Mouse (Mus musculus) neutrophil, adult 5-6 weeks (primary cell): Measurements from ENCODE around the gene Stab2. TPM values are rescaled to one million over a fixed set of nuclear protein-coding genes. Genes with fewer than 3 reads are reported as not detected.

Experiments
- ATAC-seq: fragments of 151-379, 151-347 bp; 2 replicates; pipeline ENCODE4 v1.8.0; 2017; ENCODE audit warnings: mild to moderate bottlenecking, moderate TSS enrichment; ENCODE audit not compliant: insufficient number of reproducible peaks, poor library complexity, low FRiP score, severe bottlenecking; ENCODE audit errors: extremely low read depth
- total RNA-seq: library from RNA; stranded (forward); fragments of 200-1000 nt; gene quantifications from 2 replicates; pipeline ENCODE4 v1.2.3, GENCODE M21; 2017

Stab2 gene
- total RNA-seq, 1 experiment from 2014 or later = not detected

GRCm38 (mm10) chr10:86923602-86924001, 84.2 kb downstream of the Stab2 start:
- ATAC-seq = no peak

- no peak for ATAC-seq
These were observed 92.2 kb downstream of the Stab2 start for GRCm38 (mm10) chr10:86915595-86915994.

DNA sequence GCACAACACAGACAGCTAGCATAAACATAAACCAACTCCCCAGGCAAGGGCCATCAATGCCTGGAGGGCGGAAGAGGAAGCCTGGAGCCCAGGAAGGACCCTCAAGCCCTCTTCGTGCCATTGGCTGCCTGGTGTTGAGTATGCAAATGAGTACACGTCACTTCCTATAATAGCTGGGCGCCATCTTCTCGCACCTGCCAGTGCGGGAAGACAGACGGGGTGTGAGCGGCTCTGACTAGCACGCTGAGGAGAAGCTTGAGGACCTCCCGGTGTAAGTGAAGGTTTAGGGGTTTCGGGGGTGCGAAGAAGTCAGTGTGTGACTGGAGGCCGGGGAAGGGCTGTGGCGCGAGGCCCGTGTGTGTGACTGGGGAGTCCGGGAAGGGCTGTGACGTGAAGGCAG, 99.3 kb downstream of the Stab2 start:
- no peak for ATAC-seq

GRCm38 (mm10) chr10:86907043-86907442, 100.8 kb downstream of the Stab2 start:
- ATAC-seq = no peak

GRCm38 (mm10) chr10:86895531-86895930, 112.3 kb downstream of the Stab2 start:
- ATAC-seq = no peak

GRCm38 (mm10) chr10:86891066-86891465, 116.8 kb downstream of the Stab2 start:
- no peak for ATAC-seq

GRCm38 (mm10) chr10:86890166-86890930, 117.5 kb downstream of the Stab2 start:
- ATAC-seq = no peak

DNA sequence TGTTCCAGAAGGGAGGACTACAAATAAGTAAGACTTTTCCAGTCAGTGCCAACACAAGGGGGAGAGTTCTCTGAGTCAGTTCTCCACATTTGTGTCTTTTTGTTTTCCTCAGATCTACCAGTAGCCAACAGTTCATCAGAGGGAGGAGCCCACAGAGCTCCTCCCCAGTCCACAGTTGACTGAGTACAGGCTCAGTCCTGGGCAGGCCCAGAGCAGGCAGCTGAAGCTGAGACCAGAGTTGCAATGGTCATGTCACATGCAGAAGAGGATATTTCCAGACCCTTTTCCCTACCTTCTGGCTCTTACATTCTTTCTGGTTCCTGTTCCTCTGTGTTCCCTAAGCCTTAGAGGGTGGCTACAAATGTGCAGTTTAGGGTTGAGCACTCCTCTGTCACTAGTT, 118.4 kb downstream of the Stab2 start:
- no peak for ATAC-seq

DNA sequence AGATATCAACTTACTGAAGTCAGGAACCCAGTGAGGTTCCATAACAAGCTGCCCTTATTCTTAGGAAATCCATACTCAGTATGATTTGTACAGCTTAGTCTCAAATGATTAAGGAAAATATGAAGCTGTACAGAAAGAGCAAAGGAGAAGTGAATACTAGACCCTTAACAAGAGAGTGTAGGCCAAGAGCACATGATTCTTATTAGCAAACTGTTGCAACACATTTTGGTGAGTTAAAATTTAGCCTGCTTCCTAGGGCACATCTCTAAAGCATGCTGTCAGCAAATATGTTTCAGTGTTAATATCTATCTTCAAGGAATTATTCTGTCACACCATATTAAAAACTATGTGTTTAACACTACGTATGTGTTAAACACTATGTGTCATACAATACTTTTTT, 121.4 kb downstream of the Stab2 start:
- ATAC-seq = no peak

DNA sequence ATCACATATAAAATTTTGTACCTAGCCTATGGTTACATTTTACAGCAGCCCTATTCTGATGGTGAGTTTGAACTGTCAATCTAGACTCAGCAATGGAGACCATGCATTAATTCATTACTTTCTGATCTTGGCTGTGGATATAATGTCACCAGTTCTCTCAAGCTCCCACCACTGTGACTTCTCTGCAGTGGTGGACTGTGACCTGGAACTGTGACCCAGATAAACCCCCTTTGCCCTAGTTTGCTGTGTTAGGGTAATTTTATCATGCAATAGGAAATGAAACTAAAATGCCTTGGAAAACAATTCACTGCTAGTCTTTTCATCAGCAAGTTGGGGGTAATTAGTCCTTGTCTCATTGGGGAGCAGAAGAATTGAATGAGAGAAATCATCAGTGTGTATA, 126.4 kb downstream of the Stab2 start:
- no peak for ATAC-seq

- ATAC-seq = no peak
These were observed 127.6 kb downstream of the Stab2 start for GRCm38 (mm10) chr10:86880071-86880806.

DNA sequence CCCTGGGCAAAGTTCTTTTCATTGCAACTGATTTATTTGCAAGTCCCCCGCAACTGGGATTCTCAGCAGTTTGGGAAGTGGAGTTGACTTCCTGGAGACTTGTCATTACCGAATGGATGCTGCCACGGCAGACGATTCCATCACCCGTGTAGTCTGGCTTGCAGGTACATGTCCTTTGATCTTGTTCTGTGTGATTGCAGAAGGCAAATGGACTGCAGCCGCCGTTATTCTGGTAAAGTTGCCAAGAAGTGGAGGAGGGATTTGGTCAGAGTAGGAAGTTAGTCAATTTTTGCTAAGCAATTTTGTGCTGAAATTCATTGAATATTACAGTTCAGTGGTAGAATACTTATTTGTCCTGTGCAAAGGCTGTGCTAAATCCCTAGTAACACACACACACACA, 129.1 kb downstream of the Stab2 start:
- no peak for ATAC-seq

DNA sequence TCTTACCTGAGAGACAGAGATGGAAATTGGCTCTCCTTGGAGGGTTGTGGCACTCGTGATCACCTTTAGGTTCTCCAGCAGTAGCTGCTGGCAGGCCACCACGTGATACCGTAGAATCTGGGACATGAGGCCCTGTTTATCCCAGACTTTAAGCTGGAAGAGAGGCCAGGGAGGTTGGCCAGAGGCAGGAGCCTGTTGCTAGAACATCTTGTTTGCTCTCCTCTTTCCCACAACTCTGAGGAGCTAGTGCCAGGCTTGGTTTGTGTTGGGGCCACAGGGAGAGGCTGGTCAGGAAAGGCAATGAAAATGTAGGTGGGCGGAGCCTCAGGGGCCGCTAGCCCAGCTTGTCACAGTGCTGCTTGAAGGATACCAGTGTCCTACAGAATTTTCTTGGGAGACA, 135.2 kb downstream of the Stab2 start:
- ATAC-seq = no peak

- ATAC-seq = no peak
These were observed 135.7 kb downstream of the Stab2 start for GRCm38 (mm10) chr10:86872121-86872520.

DNA sequence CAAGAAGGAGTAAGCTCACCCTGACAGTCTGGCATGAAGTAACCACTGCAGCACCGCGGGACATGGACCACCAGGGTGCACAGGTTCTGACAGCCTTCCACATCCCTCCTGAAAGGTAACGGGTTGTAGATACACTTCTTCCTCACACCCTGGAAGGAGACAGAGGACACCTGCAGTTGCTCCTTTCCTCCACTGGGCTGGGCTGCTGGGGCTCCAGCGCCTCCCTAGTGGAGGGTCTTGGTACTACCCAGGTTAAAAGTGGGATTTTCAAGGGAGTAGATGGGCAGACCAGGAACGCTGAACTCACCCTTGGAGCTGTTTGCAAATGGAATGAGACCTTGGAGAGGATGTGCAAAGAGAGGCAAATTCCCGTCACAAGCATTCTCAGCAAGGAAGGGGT, 144.4 kb downstream of the Stab2 start:
- no peak for ATAC-seq

- ATAC-seq = no peak
These were observed 145.3 kb downstream of the Stab2 start for GRCm38 (mm10) chr10:86862496-86862895.

- ATAC-seq = no peak
These were observed 147.4 kb downstream of the Stab2 start for GRCm38 (mm10) chr10:86860396-86860795.

DNA sequence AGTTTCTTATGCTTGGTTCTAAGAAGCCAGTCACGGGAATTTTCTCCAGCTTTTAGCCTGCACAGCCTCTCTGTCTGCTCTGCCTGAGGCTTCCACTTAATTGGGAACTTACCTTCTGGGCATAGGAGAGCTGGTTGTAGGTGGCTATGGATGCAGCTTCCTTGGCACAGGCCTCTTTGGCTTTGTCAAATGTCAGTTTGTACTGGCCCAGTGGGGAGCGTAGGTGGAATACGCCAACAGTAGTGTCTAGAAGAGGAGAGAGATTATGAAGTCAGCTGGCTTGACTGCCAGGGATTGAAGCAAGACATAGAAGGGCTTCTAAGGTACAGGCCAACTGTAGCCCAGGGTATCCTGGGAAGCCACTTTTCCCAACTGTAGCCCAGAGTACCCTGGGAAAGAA, 154.4 kb downstream of the Stab2 start:
- no peak for ATAC-seq

- no peak for ATAC-seq
These were observed 155.7 kb downstream of the Stab2 start for GRCm38 (mm10) chr10:86852160-86852559.

DNA sequence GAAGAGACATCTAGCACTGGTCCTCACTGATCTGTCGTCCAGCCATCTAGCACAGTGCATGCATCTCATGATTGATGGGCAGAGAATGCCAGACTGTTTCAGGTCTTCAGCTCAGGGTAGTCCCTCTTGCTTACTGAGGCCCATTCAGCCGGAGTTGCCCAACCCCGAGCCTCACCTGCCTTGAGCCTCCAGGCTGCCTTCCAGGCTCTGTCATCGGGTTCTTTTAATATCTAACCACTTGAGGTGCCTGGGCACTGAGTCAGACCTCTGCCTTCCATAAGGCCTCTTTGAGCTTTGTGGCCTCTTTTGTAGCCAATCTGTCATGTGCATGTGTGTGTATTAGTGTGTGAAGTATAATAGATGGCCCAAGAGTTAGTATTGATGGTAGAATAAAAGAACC, 158.3 kb downstream of the Stab2 start:
- ATAC-seq = no peak
